Mouse (Mus musculus) B cell, adult (primary cell): Measurements from ENCODE around the gene AW209491. TPM values are rescaled to one million over a fixed set of nuclear protein-coding genes. Genes with fewer than 3 reads are reported as not detected.

Experiments used
- total RNA-seq: library from RNA; stranded (reverse); gene quantifications from 4 replicates; pipeline ENCODE4 v1.2.4, GENCODE M21; 2023; ENCODE audit not compliant: inconsistent age

AW209491 gene
- total RNA-seq: 2.9 to 3.5 TPM (median 3.1 TPM) in 4 replicates

DNA sequence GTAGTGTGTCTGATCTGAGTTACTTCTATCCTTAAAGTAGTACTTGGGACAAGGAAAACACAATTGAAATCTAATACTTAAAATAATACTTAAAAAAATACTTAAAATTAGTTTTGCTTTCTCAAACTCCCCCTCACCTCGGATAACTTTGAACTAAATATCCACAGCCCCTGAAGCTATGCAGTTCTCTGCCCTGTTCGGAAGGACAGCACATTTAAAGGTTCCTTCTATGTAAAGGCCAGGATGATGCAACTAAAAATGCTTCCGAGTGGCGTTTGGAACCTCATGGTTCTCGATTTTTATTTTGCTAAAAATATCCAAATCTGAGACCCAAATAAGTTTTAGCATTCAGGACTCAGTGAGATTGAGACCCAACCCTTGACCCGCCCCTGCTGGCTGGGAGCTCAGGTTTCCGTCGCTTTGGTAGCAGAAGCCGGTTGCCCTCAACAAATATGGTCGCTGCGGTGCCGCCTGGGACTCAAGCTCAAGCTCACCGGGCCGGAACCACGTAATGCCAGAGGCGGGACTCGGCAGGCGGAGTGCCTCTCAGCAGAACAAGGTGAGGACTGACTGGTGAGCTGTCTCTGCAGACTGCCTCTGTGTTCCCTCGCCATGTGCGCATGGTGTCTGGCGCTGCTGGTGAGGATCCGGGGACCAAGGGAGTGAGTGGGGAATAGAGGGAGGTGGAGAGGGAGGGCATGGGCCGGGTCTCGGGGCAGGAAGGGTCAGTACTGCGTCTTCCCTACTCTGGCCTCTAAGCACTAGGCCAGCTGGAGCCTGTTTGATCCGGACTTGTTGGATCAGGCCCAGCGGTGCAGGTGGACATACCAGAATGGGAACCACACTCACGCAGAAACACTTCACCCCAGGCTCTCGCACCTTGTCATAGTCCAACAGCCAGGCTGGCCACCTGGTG, at the start of gene AW209491:
AW209491 (plus strand) TSS at position 429 of the 916 bp plus-strand sequence.

DNA sequence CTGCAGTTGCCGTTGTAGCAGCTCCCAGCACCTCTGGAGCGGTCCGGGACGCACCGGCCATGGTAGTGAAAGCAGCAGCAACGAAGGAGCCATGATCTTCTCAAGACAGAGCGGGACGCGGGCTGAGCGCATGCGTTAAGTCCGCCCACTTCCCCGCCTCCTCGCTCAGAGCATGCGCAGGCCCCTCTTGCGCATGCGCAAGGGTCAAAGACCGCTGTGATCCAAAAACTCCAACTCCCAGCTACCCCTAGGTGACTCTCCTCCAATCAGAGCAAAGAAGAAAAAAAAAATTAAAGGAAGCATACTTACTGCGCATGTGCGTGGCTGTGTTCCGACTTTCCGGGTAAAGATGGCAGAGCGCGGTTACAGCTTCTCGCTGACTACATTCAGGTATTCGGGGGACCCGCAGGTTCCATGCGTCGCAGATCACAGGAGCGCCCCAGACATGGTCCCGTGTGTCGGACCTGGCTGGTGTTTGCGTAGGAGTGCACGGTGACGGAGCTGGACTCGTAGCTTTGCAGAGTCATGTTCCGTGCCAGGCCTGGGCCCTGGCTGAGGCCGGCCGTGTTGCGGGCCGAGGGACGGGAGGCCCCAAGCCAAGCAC, 16.9 kb upstream of the AW209491 start, which contains the start of the genes Mrpl32 and Psma2:
Mrpl32 (minus strand) TSS at position 240 of the 604 bp plus-strand sequence.
Psma2 (plus strand) TSS at position 315 of the 604 bp plus-strand sequence.

Other genes with a start within 250 kb of the AW209491 start
- gene Hecw1, start 106.9 kb upstream of the AW209491 start, total RNA-seq: not detected in 4 replicates
- 31.2 to 38.5 TPM (median 35.1 TPM) in 4 replicates for gene Mrpl32, start 17.0 kb upstream of the AW209491 start, total RNA-seq
- gene Psma2, start 16.9 kb upstream of the AW209491 start, total RNA-seq: 59.7 to 63.3 TPM (median 60.6 TPM) in 4 replicates